Mouse (Mus musculus): ENCODE data around the gene Lhfpl3.

- TF ChIP-seq CTCF (IDR thresholded peaks at IDR 0.05; ENCODE audit: borderline replicate concordance, extremely low read depth, insufficient read depth, insufficient read length) (no peak), POLR2A (IDR thresholded peaks at IDR 0.05; ENCODE audit: borderline replicate concordance, extremely low read depth, insufficient read depth, insufficient read length, poor library complexity, severe bottlenecking) (no peak)
These were observed 152.7 kb downstream of the Lhfpl3 start for GRCm38 (mm10) chr5:22898593-22898992.

All from brain, embryonic 14.5 days (tissue).